Mouse (Mus musculus) splenic B cell, adult 2 months (primary cell): ENCODE measurements around the gene Tcea2.

Experiments used
- DNase-seq: peaks from one replicate; pipeline ENCODE4 v3.0.0-alpha.2; 2011; ENCODE audit warnings: low read depth, low spot score
- H3K27me3 ChIP-seq: 2 replicates; pipeline ENCODE4 v1.6.1; 2012; ENCODE audit warnings: mild to moderate bottlenecking, low read length, moderate library complexity, mixed read lengths; ENCODE audit not compliant: control insufficient read depth, poor library complexity, insufficient read depth, severe bottlenecking
- H3K36me3 ChIP-seq: 2 replicates; pipeline ENCODE4 v1.6.1; 2012; ENCODE audit warnings: mild to moderate bottlenecking, low read length, moderate library complexity, mixed read lengths; ENCODE audit not compliant: control insufficient read depth, poor library complexity, insufficient read depth, severe bottlenecking

Gene Tcea2

DNA sequence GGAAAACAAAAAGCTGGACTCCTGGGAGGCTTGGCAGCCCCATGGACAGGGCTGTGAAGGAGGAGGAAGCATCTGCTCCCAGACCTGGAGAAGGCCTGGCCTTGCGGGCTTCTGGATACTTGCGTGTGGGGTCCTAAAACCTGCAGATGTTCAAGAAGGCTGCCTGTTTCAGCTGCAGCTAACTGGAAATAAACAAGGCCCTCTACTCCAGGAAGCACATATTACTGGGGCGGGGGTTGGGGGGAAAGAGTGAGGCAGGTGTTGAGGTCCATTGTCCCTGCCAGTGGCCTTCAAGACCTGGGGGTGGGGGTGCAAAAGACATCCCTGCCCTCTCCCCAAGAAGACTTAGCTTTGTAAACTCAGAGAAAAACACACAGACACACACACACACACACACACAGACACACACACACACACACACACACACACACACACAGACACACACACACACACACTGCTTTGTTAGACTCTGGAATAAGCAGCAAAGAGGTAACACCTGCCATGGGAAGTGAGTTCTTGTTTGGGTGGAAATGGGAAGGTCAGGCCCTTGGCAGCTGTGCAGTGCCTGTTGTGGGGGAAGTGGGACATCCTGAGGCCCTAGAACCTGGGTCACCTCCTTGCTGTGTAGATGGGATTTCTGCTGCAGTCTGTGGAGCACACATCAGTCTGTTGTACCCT is 17.4 kb upstream of the Tcea2 start:
- no peak for DNase-seq
- H3K27me3 ChIP-seq: no peaks in the 10 kb centered on the region
- H3K36me3 ChIP-seq: no peaks in the 10 kb centered on the region

DNA sequence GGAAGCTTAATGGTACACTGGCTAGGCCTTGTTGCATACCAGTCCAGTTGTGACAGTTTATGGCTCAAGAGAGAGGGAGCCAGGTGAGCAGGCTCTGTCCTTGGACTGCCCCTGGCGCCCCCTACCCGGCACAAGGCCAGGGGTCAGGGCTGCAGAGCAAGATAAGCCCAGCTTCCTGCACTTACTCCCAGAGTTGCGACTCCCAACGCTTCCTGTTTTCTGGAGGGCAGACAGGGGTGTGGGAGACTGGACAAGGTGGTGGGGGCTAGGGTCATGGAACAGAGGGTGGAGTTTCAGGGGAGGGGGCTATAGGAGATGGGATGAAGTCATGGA is 16.8 kb upstream of the Tcea2 start:
- H3K36me3 ChIP-seq: no peaks in the 10 kb centered on the region
- no peak for DNase-seq
- H3K27me3 ChIP-seq: no peaks in the 10 kb centered on the region

DNA sequence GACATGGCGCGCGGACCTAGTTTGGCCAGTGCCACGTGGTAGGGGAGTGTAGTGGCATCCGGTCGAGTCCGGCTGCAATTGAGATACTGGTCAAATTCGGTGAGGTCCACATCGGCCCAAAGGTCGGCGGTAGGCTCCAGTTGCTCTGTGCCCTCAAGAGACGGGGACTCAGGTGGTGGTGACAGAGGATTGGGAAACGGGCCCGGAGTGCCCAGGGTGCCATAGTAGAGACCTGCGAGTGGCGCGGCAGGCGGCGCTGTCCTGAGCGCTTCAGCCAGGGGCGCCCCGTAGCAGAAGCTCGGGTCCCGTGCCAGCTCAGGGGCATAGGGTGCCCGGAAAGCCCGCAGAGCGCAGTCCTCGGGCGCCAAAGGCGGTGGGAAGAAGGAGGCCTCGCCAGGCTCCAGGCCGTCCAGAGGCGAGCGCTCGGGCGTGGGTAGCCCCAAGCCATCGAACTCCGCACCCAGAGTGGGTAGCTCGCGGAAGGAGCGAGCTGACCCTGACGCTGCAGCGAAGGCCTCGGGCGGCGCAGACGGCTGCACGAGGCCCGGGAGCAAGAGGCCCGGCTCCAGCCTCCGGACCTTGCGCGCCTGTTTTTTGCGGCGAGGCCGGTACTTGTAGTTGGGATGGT is 9.7 kb upstream of the Tcea2 start:
- DNase-seq: no peak
- H3K27me3 ChIP-seq: no peaks in the 10 kb centered on the region; the same call in 1 of the 2 replicates
- no peaks in the 10 kb centered on the region for H3K36me3 ChIP-seq

DNA sequence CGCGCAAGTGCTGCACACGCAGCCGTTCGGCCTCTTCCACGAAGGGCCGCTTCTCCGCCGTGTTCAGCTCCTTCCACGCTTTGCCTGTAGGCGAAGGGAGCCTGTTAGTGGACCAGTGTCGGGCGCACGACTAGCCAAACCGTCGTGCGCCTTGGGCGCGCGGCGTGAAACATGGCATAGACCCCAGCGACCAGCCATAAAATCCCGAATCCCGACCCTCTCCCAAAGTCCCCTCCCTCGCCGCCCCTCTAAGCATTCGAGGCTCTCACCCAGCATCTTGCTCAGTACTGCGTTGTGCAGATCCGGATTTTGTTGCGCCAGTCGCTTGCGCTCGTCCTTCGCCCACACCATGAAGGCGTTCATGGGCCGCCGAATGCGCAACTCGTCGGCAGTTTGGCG is 9.2 kb upstream of the Tcea2 start:
- H3K27me3 ChIP-seq: no peaks in the 10 kb centered on the region; the same call in 1 of the 2 replicates
- no peak for DNase-seq
- no peaks in the 10 kb centered on the region for H3K36me3 ChIP-seq

DNA sequence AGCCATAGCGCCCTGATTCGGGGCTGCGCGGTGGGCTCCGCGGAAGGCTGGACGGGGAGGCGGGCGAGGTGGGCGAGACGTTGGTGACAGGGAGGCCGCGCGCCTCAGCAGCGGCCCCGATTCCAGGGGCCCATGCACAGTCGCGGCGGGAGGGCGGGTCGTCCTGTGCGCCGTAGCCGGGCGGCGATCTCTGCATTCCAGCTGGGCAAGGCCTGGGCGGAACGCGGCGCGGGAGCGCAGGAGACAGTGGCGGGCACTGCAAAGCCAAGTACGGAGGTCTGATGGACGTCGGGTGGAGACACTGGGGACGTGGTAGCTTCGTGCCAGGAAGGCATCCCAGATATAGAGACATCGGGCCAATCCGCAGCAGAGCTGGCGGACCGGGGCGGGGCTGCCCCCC is 8.8 kb upstream of the Tcea2 start, which contains the start of gene Sox18:
Gene Sox18, minus strand, starts transcription at position 315 of the 400 bp plus-strand sequence.
- DNase-seq: no peak
- Histone ChIP-seq H3K27me3 (no peaks in the 10 kb centered on the region; the same call in 1 of the 2 replicates), H3K36me3 (no peaks in the 10 kb centered on the region)

DNA sequence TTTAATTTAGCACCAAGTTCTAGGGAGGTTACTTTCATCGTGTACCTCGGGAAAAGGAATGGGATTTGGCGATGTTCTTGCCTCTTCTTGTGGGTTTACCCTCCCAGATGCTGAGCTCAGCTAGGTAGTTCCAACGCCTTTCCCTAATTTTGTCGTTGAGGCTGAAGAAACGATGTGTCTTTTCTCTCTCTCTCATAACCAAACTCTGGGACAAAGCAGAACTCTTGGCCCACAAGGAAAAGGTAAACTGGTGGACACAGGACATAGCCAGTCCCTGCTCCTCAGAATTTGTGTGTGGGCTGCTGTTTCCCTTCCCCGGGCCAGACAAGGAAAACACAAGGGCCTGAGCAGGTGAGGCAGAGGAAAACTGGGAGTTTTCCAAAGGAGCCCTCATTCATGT is 8.1 kb upstream of the Tcea2 start:
- no peak for DNase-seq
- no peaks in the 10 kb centered on the region for H3K36me3 ChIP-seq
- H3K27me3 ChIP-seq: no peaks in the 10 kb centered on the region; the same call in 1 of the 2 replicates

DNA sequence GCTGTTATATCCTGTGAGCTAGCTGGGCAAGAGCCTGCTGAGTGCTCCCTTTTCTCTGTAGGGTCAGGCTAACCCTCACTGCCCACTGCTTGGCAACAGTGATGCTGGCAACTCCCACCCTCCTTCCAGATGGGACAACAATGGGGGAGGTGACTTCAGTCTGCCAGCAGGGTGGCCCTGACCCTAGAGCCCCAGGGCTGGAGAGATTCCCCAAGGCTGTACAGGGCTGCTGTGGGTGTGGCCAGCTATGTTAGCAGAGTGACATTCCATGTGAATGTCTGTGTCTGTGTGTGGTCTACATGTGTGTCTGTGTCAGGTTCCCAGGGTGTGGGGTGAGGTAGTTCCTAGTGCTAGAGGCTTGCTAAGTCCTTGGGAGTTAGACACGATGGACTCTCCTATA is 6.6 kb upstream of the Tcea2 start:
- H3K27me3 ChIP-seq: no peaks in the 10 kb centered on the region; the same call in 1 of the 2 replicates
- DNase-seq: no peak

DNA sequence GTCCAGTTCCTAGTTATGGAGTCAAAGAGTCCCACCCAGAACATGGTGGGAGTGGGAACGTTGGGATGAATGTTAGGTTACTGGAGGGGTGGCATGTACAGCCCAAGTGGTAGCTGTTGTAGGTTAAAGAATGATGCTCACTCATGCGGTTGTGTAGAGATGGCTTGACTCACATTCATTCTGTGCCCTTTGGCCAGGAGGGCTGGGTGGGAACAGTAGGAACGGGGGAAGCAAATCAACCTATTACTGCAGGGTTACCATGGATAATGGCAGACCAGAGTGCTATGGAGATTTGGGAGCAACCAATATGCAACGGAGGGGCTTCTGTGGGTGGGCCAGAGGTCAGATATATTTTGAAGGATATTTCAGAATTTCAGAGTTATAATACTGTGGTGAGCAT is 5.2 kb upstream of the Tcea2 start:
- no peaks in the 10 kb centered on the region for H3K36me3 ChIP-seq
- DNase-seq: no peak
- H3K27me3 ChIP-seq: no peaks in the 10 kb centered on the region

More for the DNA sequence above, 6.6 kb upstream of the Tcea2 start:
- no peaks in the 10 kb centered on the region for H3K36me3 ChIP-seq

DNA sequence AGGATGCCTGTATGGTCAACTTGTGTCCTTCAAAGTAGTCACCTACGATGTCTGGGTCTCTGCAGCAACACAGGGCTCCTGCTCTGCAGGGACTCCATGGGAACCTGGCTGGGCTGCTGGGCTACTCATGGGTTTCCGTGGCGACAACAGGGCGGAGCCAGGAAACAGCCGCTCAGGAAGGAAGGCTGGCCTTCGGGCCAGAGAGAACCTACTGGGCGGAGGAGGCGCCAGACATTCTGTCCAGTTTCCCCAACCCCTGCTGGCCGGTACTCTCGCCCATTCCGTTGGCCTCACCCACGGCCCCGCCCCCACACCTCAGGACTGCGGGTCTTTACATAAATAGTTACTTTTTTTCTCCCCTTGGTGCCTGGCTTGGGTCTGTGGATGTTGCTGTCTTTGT is 4.7 kb upstream of the Tcea2 start:
- no peak for DNase-seq
- Histone ChIP-seq H3K27me3 (no peaks in the 10 kb centered on the region), H3K36me3 (no peaks in the 10 kb centered on the region)

DNA sequence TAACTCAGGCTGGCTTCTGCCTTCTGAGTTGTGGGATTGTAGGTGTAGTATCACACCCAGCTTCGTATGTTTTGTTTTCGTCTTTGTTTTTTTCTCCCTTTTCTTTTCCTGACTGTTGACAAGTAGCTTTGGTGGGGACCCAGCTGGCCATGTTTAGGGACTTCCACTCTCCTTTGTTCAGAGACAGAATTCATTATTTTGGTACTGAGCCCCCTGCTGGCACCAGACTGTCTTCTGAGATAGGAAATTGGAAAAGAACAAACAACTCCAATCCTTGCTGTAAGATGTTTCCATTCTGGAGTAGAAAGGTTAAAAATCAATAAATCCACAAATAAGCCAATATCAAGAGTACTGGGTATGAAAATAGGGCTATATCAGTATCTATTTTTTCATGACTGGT is 3.7 kb upstream of the Tcea2 start:
- no peaks in the 10 kb centered on the region for H3K36me3 ChIP-seq
- DNase-seq: no peak
- no peaks in the 10 kb centered on the region for H3K27me3 ChIP-seq

DNA sequence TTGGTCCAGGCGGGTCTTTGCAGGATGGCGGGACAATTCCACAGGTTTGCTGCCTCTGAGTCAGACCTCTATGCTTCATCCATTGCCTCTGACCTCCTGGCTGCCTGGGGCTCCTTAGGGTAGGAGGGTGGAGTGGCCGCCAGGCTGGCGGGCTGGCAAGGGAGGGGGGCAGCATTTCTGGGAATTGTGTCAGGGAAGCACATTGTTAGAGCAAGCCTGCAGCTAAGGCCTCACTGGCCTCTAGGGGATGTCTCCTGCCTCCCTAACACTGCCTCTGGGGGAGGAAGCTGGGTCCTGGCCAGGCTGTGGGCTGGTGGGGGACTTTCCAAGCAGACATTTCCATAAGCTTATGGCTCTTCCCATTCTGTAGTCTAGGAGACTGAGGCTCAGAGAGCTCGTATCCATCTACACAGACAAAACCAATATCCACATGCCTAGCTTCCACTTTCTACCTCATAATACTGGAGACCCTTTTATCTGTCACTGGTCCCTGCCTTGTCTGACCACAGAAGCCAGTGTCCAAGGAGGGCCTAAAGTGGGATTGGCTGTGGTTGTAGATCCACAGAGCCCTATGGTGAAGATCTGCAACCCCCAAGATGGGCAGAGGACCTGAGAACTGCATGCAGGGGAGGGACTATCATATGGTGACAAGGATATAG is 2.9 kb upstream of the Tcea2 start:
- no peak for DNase-seq
- Histone ChIP-seq H3K27me3 (no peaks in the 10 kb centered on the region), H3K36me3 (no peaks in the 10 kb centered on the region)

DNA sequence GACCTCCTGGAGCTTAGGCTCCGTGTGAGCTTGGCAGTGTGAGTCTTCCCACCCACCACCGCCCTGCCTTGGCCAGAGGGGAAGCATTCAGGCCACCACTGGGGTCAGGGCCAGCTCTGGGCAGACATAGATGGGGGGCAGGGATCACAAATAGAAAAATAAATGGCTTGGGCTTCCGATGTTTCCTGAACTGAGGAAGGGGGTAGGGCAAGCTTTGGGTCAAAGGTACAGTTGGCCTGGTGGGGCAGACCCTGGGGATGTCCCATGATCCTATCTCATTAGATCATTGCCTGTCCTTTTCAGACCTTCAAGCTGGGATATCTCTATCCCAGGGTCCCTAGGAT is 2.4 kb upstream of the Tcea2 start:
- DNase-seq: no peak
- no peaks in the 10 kb centered on the region for H3K27me3 ChIP-seq
- H3K36me3 ChIP-seq: no peaks in the 10 kb centered on the region

DNA sequence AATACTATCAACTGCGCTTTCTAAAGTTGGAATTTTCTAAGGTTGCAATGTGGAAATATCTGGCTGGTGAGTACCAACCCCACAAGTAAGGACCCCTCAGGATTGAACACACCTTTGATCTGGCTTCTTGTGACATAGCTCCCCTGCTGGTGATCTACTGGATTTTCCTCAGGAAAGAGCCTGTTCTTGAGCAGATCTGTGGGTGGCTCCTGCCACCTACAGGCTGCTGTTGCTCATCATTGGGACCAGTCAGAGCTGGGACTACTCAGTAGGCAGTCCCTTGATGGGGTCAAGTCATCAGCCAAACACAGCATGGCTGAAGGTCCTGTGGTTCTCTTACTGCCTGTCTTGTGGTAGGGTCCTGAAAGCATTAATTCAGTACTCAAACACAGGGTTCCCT is 1.3 kb upstream of the Tcea2 start:
- DNase-seq: peak; percentile 88
- H3K36me3 ChIP-seq: no peaks in the 10 kb centered on the region
- no peaks in the 10 kb centered on the region for H3K27me3 ChIP-seq

DNA sequence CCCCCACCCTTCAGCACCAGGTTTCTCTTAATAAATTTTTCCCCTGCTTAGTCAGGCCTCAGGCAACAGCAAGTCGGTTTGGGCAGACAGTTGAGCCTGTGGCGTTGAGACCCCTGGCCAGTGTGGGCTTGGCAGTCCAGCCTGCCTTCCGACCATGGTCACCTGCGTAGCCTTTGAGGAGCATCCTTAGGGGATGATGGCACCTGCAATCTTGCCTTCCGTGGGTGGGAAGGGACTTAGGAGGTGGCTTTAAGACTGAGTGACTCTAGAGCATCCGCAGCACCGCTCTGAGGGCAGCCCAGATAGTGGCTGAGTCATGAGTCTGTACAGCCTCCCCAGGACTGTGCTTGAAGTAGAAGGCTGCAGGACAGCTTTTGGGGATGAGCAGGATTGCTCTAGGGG is 607 bp downstream of the Tcea2 start:
- Histone ChIP-seq H3K27me3 (no peaks in the 10 kb centered on the region), H3K36me3 (no peaks in the 10 kb centered on the region)
- DNase-seq: peak; percentile 20

DNA sequence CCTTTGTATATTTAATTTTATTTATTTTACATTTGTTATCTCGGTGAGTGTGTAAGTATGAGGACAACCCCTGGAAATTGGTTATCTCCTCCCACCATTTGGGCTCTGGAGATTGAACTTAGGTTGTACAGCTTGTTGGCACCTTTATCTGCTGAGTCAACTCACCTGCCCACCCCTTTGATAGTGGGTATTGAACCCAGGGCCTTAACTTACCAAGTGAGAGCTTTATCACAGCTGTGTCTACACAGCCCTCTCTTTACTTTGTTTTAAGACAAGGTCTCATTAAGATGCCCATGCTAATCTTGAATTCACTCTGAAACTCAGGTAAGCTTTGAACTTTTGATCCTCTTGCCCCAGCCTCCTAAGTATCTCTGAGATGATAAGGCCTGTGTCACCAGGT is 1.9 kb downstream of the Tcea2 start:
- Histone ChIP-seq H3K27me3 (no peaks in the 10 kb centered on the region), H3K36me3 (no peaks in the 10 kb centered on the region; the same call in 1 of the 2 replicates)
- DNase-seq: no peak
